Mouse (Mus musculus): Measurements from ENCODE around the gene Terf2. TPM values are rescaled to one million over a fixed set of nuclear protein-coding genes. Genes with fewer than 3 reads are reported as not detected.
"Not testable (repeated sequence)": the region's sequence is repeated elsewhere in the genome, so short reads cannot be mapped to it uniquely, and the experiment has no call there.

Terf2 gene
- polyA plus RNA-seq, 1 experiment, result 12.2 TPM

DNA sequence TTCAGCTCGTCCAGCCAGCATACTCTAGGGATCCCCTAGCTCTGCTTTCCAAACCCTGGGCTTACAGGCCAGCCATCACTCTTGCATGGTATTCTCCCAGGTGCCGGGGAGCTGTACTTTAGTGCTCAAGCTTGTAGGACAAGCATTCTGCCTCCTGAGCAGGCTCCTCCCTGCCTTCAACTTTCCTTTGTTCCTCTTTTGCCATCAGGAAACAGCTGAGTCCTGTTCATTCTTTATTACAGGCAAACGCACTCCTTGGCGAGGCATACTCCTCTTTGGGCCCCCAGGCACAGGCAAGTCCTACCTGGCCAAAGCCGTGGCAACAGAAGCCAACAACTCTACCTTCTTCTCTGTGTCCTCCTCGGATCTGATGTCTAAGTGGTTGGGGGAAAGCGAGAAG is 55.7 kb downstream of the Terf2 start:
- 73% methylated on average over 7 of the region's 7 CpGs for WGBS
- no peak for TF ChIP-seq POLR2A (IDR thresholded peaks at IDR 0.05; ENCODE audit: low read depth, low read length)
- H3K36me3 ChIP-seq (ENCODE audit: control insufficient read depth, insufficient read depth, low read length), result peaks cover 7% of the 10 kb centered on the region
- H3K27ac ChIP-seq (ENCODE audit: insufficient read depth, low read depth, low read length), result no peak overlapping the region
- no peak for DNase-seq
- H3K4me1 ChIP-seq (ENCODE audit: control insufficient read depth, insufficient read depth, low read length), result 0 out of 2 replicates have a peak, but pooled peaks cover 3% of the 10 kb centered on the region
- H3K27me3 ChIP-seq (replicated peaks; ENCODE audit: control insufficient read depth, insufficient read depth, low read length), result no peaks in the 10 kb centered on the region
- no peak overlapping the region for H3K4me3 ChIP-seq (ENCODE audit: insufficient read depth, low read depth, low read length)

DNA sequence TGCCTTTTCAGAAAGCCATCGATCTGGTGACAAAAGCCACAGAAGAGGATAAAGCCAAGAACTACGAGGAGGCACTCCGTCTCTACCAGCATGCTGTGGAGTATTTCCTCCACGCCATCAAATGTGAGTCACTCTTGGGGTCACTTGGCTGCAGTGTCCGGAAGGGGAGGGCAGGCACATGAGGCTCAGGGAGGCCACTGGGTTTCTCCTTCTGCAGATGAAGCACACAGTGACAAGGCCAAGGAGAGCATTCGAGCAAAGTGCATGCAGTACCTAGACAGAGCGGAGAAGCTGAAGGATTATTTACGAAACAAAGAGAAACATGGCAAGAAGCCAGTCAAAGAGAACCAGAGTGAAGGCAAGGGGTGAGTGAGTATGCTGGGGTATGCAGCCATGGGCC is 59.7 kb downstream of the Terf2 start:
- peak; percentile 66 for DNase-seq
- 54% methylated on average over 8 of the region's 8 CpGs for WGBS
- H3K4me1 ChIP-seq (ENCODE audit: control insufficient read depth, insufficient read depth, low read length), result peaks cover 15% of the 10 kb centered on the region
- no peaks in the 10 kb centered on the region for H3K27me3 ChIP-seq (replicated peaks; ENCODE audit: control insufficient read depth, insufficient read depth, low read length)
- TF ChIP-seq CTCF (conservative IDR thresholded peaks at IDR 0.05; ENCODE audit: insufficient read depth, insufficient read length, low read depth, low read length), result no peak
- no peak for TF ChIP-seq POLR2A (IDR thresholded peaks at IDR 0.05; ENCODE audit: low read depth, low read length)
- no peaks in the 10 kb centered on the region; the same call in 1 of the 2 replicates for H3K36me3 ChIP-seq (ENCODE audit: control insufficient read depth, insufficient read depth, low read length)
- H3K27ac ChIP-seq (ENCODE audit: insufficient read depth, low read depth, low read length), result 0 out of 2 replicates have a peak overlapping the region, but pooled peaks have one; percentile 1
- H3K4me3 ChIP-seq (ENCODE audit: insufficient read depth, low read depth, low read length), result no peak overlapping the region

DNA sequence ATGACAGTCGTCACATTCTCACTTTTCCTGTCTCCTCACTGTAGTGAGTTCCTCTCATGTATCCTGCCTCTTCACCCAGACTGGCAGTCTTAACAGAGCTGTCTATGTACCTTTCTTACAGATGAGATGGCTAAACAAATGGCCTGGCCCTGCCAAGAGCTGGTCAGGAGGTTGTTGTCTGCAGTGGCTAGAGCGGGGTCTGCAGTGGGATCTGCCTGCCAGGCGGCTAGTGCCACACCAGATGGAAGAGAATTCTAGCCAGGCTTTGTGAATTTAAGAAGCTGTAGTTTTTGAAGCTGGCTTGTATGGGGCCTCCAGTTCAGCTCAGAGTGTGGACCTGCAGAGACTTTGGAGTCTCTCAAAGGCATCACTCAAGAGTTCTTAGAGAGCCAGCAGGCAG is 60.7 kb downstream of the Terf2 start:
- Histone ChIP-seq H3K4me1 (ENCODE audit: control insufficient read depth, insufficient read depth, low read length) (peaks cover 15% of the 10 kb centered on the region), H3K27me3 (replicated peaks; ENCODE audit: control insufficient read depth, insufficient read depth, low read length) (no peaks in the 10 kb centered on the region), H3K27ac (ENCODE audit: insufficient read depth, low read depth, low read length) (no peak overlapping the region), H3K4me3 (ENCODE audit: insufficient read depth, low read depth, low read length) (no peak overlapping the region), H3K36me3 (ENCODE audit: control insufficient read depth, insufficient read depth, low read length) (no peaks in the 10 kb centered on the region; the same call in 1 of the 2 replicates)
- 94% methylated on average over 3 of the region's 3 CpGs for WGBS
- no peak for TF ChIP-seq POLR2A (IDR thresholded peaks at IDR 0.05; ENCODE audit: low read depth, low read length)
- no peak for TF ChIP-seq CTCF (conservative IDR thresholded peaks at IDR 0.05; ENCODE audit: insufficient read depth, insufficient read length, low read depth, low read length)
- DNase-seq, result no peak

DNA sequence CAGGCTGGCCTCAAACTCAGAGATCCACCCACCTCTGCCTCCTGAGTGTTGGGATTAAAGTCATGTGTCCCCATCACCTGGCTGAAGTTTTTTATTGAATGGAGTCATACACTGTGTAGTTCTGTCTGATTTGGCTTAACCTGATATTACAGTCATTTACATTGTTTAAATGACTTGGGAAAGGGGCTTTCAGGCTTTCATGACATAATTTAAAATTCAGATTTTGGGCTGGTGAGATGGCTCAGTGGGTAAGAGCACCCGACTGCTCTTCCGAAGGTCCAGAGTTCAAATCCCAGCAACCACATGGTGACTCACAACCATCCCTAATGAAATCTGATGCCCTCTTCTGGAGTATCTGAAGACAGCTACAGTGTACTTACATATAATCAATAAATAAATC is 62.7 kb downstream of the Terf2 start:
- not testable (repeated sequence) for H3K27me3 ChIP-seq (replicated peaks; ENCODE audit: control insufficient read depth, insufficient read depth, low read length); H3K4me3 ChIP-seq (ENCODE audit: insufficient read depth, low read depth, low read length); H3K27ac ChIP-seq (ENCODE audit: insufficient read depth, low read depth, low read length); DNase-seq; H3K36me3 ChIP-seq (ENCODE audit: control insufficient read depth, insufficient read depth, low read length)
- peaks cover 15% of the 10 kb centered on the region for H3K4me1 ChIP-seq (ENCODE audit: control insufficient read depth, insufficient read depth, low read length)
- 64% methylated on average over 2 of the region's 2 CpGs for WGBS

GRCm38 (mm10) chr8:107031577-107032090 is 64.7 kb downstream of the Terf2 start:
- peaks cover 15% of the 10 kb centered on the region for H3K4me1 ChIP-seq (ENCODE audit: control insufficient read depth, insufficient read depth, low read length)

GRCm38 (mm10) chr8:107030650-107031576 is 65.4 kb downstream of the Terf2 start, which contains the start of gene Vps4a:
Gene Vps4a, plus strand, starts transcription at chr8:107031222.
- no peaks in the 10 kb centered on the region for H3K27me3 ChIP-seq (replicated peaks; ENCODE audit: control insufficient read depth, insufficient read depth, low read length)
- TF ChIP-seq CTCF (conservative IDR thresholded peaks at IDR 0.05; ENCODE audit: insufficient read depth, insufficient read length, low read depth, low read length), result peak; percentile 74
- peak; percentile 53 for TF ChIP-seq POLR2A (IDR thresholded peaks at IDR 0.05; ENCODE audit: low read depth, low read length)
- 5% methylated on average over 65 of the region's 66 CpGs for WGBS
- peak; percentile 99 for DNase-seq
- peaks cover 12% of the 10 kb centered on the region for H3K4me1 ChIP-seq (ENCODE audit: control insufficient read depth, insufficient read depth, low read length)
- H3K4me3 ChIP-seq (ENCODE audit: insufficient read depth, low read depth, low read length), result peak within 1 kb of the TSS; percentile 95
- no peaks in the 10 kb centered on the region for H3K36me3 ChIP-seq (ENCODE audit: control insufficient read depth, insufficient read depth, low read length)
- H3K27ac ChIP-seq (ENCODE audit: insufficient read depth, low read depth, low read length), result peak within 1 kb of the TSS; percentile 50

More at GRCm38 (mm10) chr8:107031577-107032090, 64.7 kb downstream of the Terf2 start:
- TF ChIP-seq POLR2A (IDR thresholded peaks at IDR 0.05; ENCODE audit: low read depth, low read length), result no peak
- TF ChIP-seq CTCF (conservative IDR thresholded peaks at IDR 0.05; ENCODE audit: insufficient read depth, insufficient read length, low read depth, low read length), result no peak
- Histone ChIP-seq H3K4me3 (ENCODE audit: insufficient read depth, low read depth, low read length) (peak overlapping the region; percentile 95), H3K27me3 (replicated peaks; ENCODE audit: control insufficient read depth, insufficient read depth, low read length) (no peaks in the 10 kb centered on the region), H3K36me3 (ENCODE audit: control insufficient read depth, insufficient read depth, low read length) (no peaks in the 10 kb centered on the region), H3K27ac (ENCODE audit: insufficient read depth, low read depth, low read length) (peak overlapping the region; percentile 50)
- DNase-seq, result no peak
- WGBS, result under 1% methylated on average over 40 of the region's 40 CpGs

DNA sequence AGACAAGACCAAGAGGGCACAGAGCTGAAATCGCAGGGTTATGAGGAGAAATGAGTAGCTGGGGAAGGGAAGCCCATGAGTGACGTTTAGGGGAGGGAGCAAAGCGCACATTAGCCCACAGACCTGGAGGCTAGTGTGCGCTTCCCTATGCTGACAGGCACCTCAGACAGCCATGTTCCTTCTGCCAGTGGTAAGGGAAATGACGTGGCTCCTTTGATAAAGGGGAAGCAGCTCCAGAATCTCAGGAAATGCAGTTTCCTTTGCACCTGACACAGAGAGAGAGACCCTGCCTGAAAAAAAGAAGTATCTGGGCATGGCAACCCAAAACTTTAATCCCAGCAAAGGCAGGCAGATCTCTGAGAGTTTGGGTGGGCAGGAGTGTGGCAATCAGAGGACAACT is 66.3 kb downstream of the Terf2 start:
- no peaks in the 10 kb centered on the region for H3K27me3 ChIP-seq (replicated peaks; ENCODE audit: control insufficient read depth, insufficient read depth, low read length)
- no peak overlapping the region for H3K4me3 ChIP-seq (ENCODE audit: insufficient read depth, low read depth, low read length)
- H3K27ac ChIP-seq (ENCODE audit: insufficient read depth, low read depth, low read length), result no peak overlapping the region
- DNase-seq, result no peak
- TF ChIP-seq POLR2A (IDR thresholded peaks at IDR 0.05; ENCODE audit: low read depth, low read length), result no peak
- TF ChIP-seq CTCF (conservative IDR thresholded peaks at IDR 0.05; ENCODE audit: insufficient read depth, insufficient read length, low read depth, low read length), result no peak
- peaks cover 12% of the 10 kb centered on the region for H3K4me1 ChIP-seq (ENCODE audit: control insufficient read depth, insufficient read depth, low read length)
- H3K36me3 ChIP-seq (ENCODE audit: control insufficient read depth, insufficient read depth, low read length), result no peaks in the 10 kb centered on the region
- WGBS, result 63% methylated on average over 5 of the region's 5 CpGs
